Mouse (Mus musculus): Measurements from ENCODE around the gene Gm49387. TPM values are rescaled to one million over a fixed set of nuclear protein-coding genes. Genes with fewer than 3 reads are reported as not detected.

Gm49387 gene
- polyA plus RNA-seq, 1 experiment = not detected

DNA sequence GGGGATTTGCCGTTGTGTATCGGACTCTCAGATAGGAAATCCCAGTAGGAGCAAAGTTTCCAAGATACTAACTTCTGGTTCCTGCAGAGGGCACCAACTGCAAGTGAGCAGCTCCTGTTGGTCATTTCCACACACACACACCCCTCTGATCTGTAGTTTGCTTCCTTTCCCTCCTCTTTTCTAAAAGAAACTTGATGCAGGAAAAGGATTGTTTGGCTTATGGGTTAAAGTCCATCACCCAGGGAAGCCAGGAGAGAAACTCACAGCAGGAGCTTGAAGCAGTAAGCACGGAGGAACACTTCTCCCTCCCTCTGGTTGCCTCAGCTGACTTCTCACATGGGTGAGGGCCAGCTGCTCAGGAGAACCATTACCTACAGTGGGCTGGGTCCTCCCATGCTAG lies 121.5 kb downstream of the Gm49387 start:
- no peaks in the 10 kb centered on the region for H3K4me1 ChIP-seq (ENCODE audit: control insufficient read depth, insufficient read depth, low read length)
- no peak overlapping the region for H3K27ac ChIP-seq (ENCODE audit: insufficient read depth, low read length)
- TF ChIP-seq CTCF (IDR thresholded peaks at IDR 0.05; ENCODE audit: borderline replicate concordance, insufficient read depth, low read length) = 0 out of 2 replicates have a peak, but pooled peaks have one; percentile 11
- TF ChIP-seq POLR2A (IDR thresholded peaks at IDR 0.05; ENCODE audit: low read depth, low read length) = no peak
- no peak overlapping the region for H3K4me3 ChIP-seq (ENCODE audit: insufficient read depth, low read length)

DNA sequence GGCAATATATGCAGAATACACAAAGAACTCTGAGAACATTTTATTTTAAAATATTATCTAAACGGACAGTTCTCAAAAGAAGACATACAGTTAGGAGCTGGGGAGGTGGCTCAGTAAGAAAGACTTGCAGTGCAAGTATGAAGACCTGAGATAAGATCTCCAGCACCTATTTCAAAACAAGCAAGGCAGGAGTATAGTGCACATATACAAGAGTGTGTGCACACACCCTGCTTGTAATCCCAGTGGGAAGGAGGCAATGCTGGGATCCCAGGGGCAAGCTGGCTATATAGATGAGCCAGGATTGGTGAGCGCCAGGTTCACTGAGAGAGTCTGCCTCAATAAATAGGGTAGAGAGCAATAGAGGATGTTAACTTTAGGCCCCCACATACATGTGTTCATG lies 124.8 kb downstream of the Gm49387 start:
- H3K4me1 ChIP-seq (ENCODE audit: control insufficient read depth, insufficient read depth, low read length) = no peaks in the 10 kb centered on the region
- TF ChIP-seq CTCF (IDR thresholded peaks at IDR 0.05; ENCODE audit: borderline replicate concordance, insufficient read depth, low read length) (no peak), POLR2A (IDR thresholded peaks at IDR 0.05; ENCODE audit: low read depth, low read length) (no peak)
- H3K27ac ChIP-seq (ENCODE audit: insufficient read depth, low read length) = no peak overlapping the region
- no peak overlapping the region for H3K4me3 ChIP-seq (ENCODE audit: insufficient read depth, low read length)

DNA sequence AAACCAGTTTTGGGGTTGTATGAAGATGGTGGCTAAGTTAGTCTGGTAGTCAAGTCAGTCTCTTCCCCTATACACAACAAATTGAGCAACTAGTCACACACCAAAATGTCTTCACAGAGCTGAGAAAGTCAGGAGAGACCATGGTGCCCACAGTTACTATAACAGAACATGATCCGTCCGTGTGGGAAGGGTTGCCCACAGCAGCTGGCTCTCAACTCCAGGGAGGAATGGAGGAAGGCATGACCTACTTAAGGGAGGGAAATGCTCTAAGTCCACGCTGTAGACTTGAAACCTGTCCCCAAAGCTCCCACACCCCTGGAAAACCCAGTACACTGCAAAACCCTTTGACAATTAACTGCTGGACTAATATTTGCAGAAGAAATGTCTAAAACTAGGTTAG lies 130.4 kb downstream of the Gm49387 start:
- H3K4me3 ChIP-seq (ENCODE audit: insufficient read depth, low read length) = no peak overlapping the region
- no peaks in the 10 kb centered on the region for H3K4me1 ChIP-seq (ENCODE audit: control insufficient read depth, insufficient read depth, low read length)
- no peak overlapping the region for H3K27ac ChIP-seq (ENCODE audit: insufficient read depth, low read length)
- no peak for TF ChIP-seq POLR2A (IDR thresholded peaks at IDR 0.05; ENCODE audit: low read depth, low read length)
- TF ChIP-seq CTCF (IDR thresholded peaks at IDR 0.05; ENCODE audit: borderline replicate concordance, insufficient read depth, low read length) = no peak

- H3K4me1 ChIP-seq (ENCODE audit: control insufficient read depth, insufficient read depth, low read length) = no peaks in the 10 kb centered on the region
- no peak overlapping the region for H3K27ac ChIP-seq (ENCODE audit: insufficient read depth, low read length)
- no peak for TF ChIP-seq POLR2A (IDR thresholded peaks at IDR 0.05; ENCODE audit: low read depth, low read length)
- no peak for TF ChIP-seq CTCF (IDR thresholded peaks at IDR 0.05; ENCODE audit: borderline replicate concordance, insufficient read depth, low read length)
- no peak overlapping the region for H3K4me3 ChIP-seq (ENCODE audit: insufficient read depth, low read length)
These were observed 130.8 kb downstream of the Gm49387 start for GRCm38 (mm10) chr14:31509911-31510310.

DNA sequence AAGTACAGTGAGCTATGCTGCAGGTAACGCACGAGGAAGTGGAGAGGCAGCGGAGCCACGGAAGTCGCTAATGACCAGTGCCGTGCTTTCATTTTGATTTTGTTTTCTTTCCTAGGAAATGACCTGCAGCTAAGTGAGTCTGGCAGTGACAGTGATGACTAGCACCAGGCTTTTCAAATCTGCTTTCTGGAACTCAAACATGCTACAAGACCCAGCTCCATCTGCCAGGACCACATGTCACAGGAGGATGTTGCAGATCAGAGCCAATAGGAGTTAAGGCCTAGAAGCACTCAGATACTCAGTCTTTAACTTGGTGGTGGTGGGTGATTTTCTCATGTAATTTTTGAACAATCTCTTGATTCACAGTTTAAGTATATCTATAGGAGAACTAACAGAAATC lies 134.2 kb downstream of the Gm49387 start:
- H3K4me3 ChIP-seq (ENCODE audit: insufficient read depth, low read length) = no peak overlapping the region
- no peaks in the 10 kb centered on the region for H3K4me1 ChIP-seq (ENCODE audit: control insufficient read depth, insufficient read depth, low read length)
- TF ChIP-seq CTCF (IDR thresholded peaks at IDR 0.05; ENCODE audit: borderline replicate concordance, insufficient read depth, low read length) (no peak), POLR2A (IDR thresholded peaks at IDR 0.05; ENCODE audit: low read depth, low read length) (no peak)
- no peak overlapping the region for H3K27ac ChIP-seq (ENCODE audit: insufficient read depth, low read length)

DNA sequence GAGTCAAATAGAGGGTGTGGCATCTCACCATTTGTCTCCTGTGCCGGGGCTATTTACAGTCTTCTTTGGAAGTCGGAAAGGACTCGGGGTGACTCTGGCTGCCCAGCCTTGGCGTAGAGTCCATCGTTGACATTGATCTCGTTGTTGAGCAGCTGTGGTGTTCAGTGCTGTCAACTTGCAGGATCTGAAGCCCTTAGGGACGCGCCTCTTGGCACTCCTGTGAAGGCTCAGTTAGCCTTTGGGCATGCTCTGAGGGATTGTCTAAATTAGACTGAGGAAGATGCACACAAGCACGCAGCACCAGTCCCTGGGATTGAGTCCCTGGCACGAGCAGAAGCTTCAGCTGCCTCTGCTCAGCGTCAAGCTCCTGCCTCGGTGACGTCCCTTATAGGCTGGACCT lies 137.3 kb downstream of the Gm49387 start:
- no peak overlapping the region for H3K27ac ChIP-seq (ENCODE audit: insufficient read depth, low read length)
- TF ChIP-seq POLR2A (IDR thresholded peaks at IDR 0.05; ENCODE audit: low read depth, low read length) (no peak), CTCF (IDR thresholded peaks at IDR 0.05; ENCODE audit: borderline replicate concordance, insufficient read depth, low read length) (no peak)
- H3K4me1 ChIP-seq (ENCODE audit: control insufficient read depth, insufficient read depth, low read length) = no peaks in the 10 kb centered on the region; the same call in 1 of the 2 replicates
- H3K4me3 ChIP-seq (ENCODE audit: insufficient read depth, low read length) = no peak overlapping the region

Other genes with a start within 250 kb of the Gm49387 start
- 25.0 and 29.1 TPM in 2 replicates for gene Sh3bp5, start 204.8 kb downstream of the Gm49387 start, polyA plus RNA-seq (2011; ENCODE audit: insufficient read length, low read depth, missing spikeins)
- gene Eaf1, start 146.5 kb downstream of the Gm49387 start, polyA plus RNA-seq (2011; ENCODE audit: insufficient read length, low read depth, missing spikeins) = 30.0 and 35.3 TPM in 2 replicates
- 55.8 and 57.7 TPM in 2 replicates for gene Mettl6, start 145.8 kb downstream of the Gm49387 start, polyA plus RNA-seq (2011; ENCODE audit: insufficient read length, low read depth, missing spikeins)
- gene Colq, start 49.5 kb downstream of the Gm49387 start, polyA plus RNA-seq (2011; ENCODE audit: insufficient read length, low read depth, missing spikeins) = 0.17 and 0.42 TPM in 2 replicates
- gene Btd, start 150 bp upstream of the Gm49387 start, polyA plus RNA-seq (2011; ENCODE audit: insufficient read length, low read depth, missing spikeins) = 13.6 and 15.8 TPM in 2 replicates
- 11.0 and 11.5 TPM in 2 replicates for gene Hacl1, start 408 bp upstream of the Gm49387 start, polyA plus RNA-seq (2011; ENCODE audit: insufficient read length, low read depth, missing spikeins)
- 56.1 and 57.5 TPM in 2 replicates for gene Ankrd28, start 189.8 kb upstream of the Gm49387 start, polyA plus RNA-seq (2011; ENCODE audit: insufficient read length, low read depth, missing spikeins)